Mouse (Mus musculus): ENCODE results near the gene Zfp319. TPM values are rescaled to one million over a fixed set of nuclear protein-coding genes. Genes with fewer than 3 reads are reported as not detected.
"Not testable (repeated sequence)": the region's sequence is repeated elsewhere in the genome, so short reads cannot be mapped to it uniquely, and the experiment has no call there.

Gene Zfp319
- 7.7 and 8.2 TPM in 2 replicates for polyA plus RNA-seq (2014; fragmentation: Nextera tagmentation; extraction: Ambion mirVana)

GRCm38 (mm10) chr8:95331720-95332436, at the start of gene Zfp319, which contains the start of gene Usb1:
Zfp319 (minus strand) TSS chr8:95331950.
Usb1 (plus strand) TSS chr8:95332284.
- peak within 1 kb of the TSS; percentile 79 for H3K4me2 ChIP-seq (ENCODE audit: low read length)
- peaks cover 41% of the 10 kb centered on the region for H3K36me3 ChIP-seq (ENCODE audit: control insufficient read depth, insufficient read depth, low read length)
- peak within 1 kb of the TSS; percentile 85 for H3K4me3 ChIP-seq (ENCODE audit: low read depth, low read length)
- ATAC-seq (replicated peaks; ENCODE audit: low FRiP score, low TSS enrichment, low read depth) = peak; percentile 96
- H3K9ac ChIP-seq (ENCODE audit: low read length) = peak within 1 kb of the TSS; percentile 84
- DNase-seq (ENCODE audit: low spot score) = peak; percentile 99
- under 1% methylated on average over 79 of the region's 80 CpGs for WGBS
- peaks cover 11% of the 10 kb centered on the region for H3K4me1 ChIP-seq (replicated peaks; ENCODE audit: control insufficient read depth, insufficient read depth, low read length)
- H3K9me3 ChIP-seq (ENCODE audit: control insufficient read depth, low read length) = no peaks in the 10 kb centered on the region
- no peaks in the 10 kb centered on the region for H3K27me3 ChIP-seq (replicated peaks; ENCODE audit: control insufficient read depth, insufficient read depth, low read length)
- peak within 1 kb of the TSS; percentile 98 for H3K27ac ChIP-seq (ENCODE audit: low read depth)

GRCm38 (mm10) chr8:95380953-95381352, 49.2 kb upstream of the Zfp319 start:
- Histone ChIP-seq H3K9me3 (ENCODE audit: control insufficient read depth, low read length) (no peaks in the 10 kb centered on the region; the same call in 1 of the 2 replicates), H3K9ac (ENCODE audit: low read length) (no peak overlapping the region), H3K4me1 (replicated peaks; ENCODE audit: control insufficient read depth, insufficient read depth, low read length) (peaks cover 9% of the 10 kb centered on the region), H3K27me3 (replicated peaks; ENCODE audit: control insufficient read depth, insufficient read depth, low read length) (no peaks in the 10 kb centered on the region), H3K36me3 (ENCODE audit: control insufficient read depth, insufficient read depth, low read length) (no peaks in the 10 kb centered on the region), H3K4me3 (ENCODE audit: low read depth, low read length) (no peak overlapping the region), H3K27ac (ENCODE audit: low read depth) (no peak overlapping the region), H3K4me2 (ENCODE audit: low read length) (no peak overlapping the region)
- ATAC-seq (replicated peaks; ENCODE audit: low FRiP score, low TSS enrichment, low read depth) (no peak), DNase-seq (ENCODE audit: low spot score) (no peak)

- not testable (repeated sequence) for DNase-seq (ENCODE audit: low spot score); H3K36me3 ChIP-seq (ENCODE audit: control insufficient read depth, insufficient read depth, low read length); H3K4me2 ChIP-seq (ENCODE audit: low read length); ATAC-seq (replicated peaks; ENCODE audit: low FRiP score, low TSS enrichment, low read depth); H3K27ac ChIP-seq (ENCODE audit: low read depth); H3K9ac ChIP-seq (ENCODE audit: low read length); H3K4me3 ChIP-seq (ENCODE audit: low read depth, low read length); H3K4me1 ChIP-seq (replicated peaks; ENCODE audit: control insufficient read depth, insufficient read depth, low read length); H3K27me3 ChIP-seq (replicated peaks; ENCODE audit: control insufficient read depth, insufficient read depth, low read length); H3K9me3 ChIP-seq (ENCODE audit: control insufficient read depth, low read length)
- 97% methylated on average over 11 of the region's 11 CpGs for WGBS
These were observed 47.2 kb upstream of the Zfp319 start for GRCm38 (mm10) chr8:95378928-95379327.

- no peaks in the 10 kb centered on the region for H3K36me3 ChIP-seq (ENCODE audit: control insufficient read depth, insufficient read depth, low read length)
- no peak overlapping the region for H3K4me2 ChIP-seq (ENCODE audit: low read length)
- H3K4me3 ChIP-seq (ENCODE audit: low read depth, low read length) = no peak overlapping the region
- peak overlapping the region; percentile 72 for H3K27ac ChIP-seq (ENCODE audit: low read depth)
- H3K4me1 ChIP-seq (replicated peaks; ENCODE audit: control insufficient read depth, insufficient read depth, low read length) = peaks cover 9% of the 10 kb centered on the region
- DNase-seq (ENCODE audit: low spot score) (peak; percentile 71), ATAC-seq (replicated peaks; ENCODE audit: low FRiP score, low TSS enrichment, low read depth) (peak; percentile 70)
- H3K9ac ChIP-seq (ENCODE audit: low read length) = no peak overlapping the region
- no peaks in the 10 kb centered on the region for H3K9me3 ChIP-seq (ENCODE audit: control insufficient read depth, low read length)
- H3K27me3 ChIP-seq (replicated peaks; ENCODE audit: control insufficient read depth, insufficient read depth, low read length) = no peaks in the 10 kb centered on the region
- WGBS = 17% methylated on average over 7 of the region's 7 CpGs
These were observed 46.1 kb upstream of the Zfp319 start for GRCm38 (mm10) chr8:95377863-95378291.

- H3K9me3 ChIP-seq (ENCODE audit: control insufficient read depth, low read length) = no peaks in the 10 kb centered on the region
- H3K4me2 ChIP-seq (ENCODE audit: low read length) = no peak overlapping the region
- peaks cover 9% of the 10 kb centered on the region for H3K4me1 ChIP-seq (replicated peaks; ENCODE audit: control insufficient read depth, insufficient read depth, low read length)
- ATAC-seq (replicated peaks; ENCODE audit: low FRiP score, low TSS enrichment, low read depth) (0 out of 2 replicates have a peak, but pooled peaks have one; percentile 9), DNase-seq (ENCODE audit: low spot score) (no peak)
- H3K9ac ChIP-seq (ENCODE audit: low read length) = no peak overlapping the region
- 65% methylated on average over 4 of the region's 4 CpGs for WGBS
- peaks cover 3% of the 10 kb centered on the region; the same call in 1 of the 2 replicates for H3K36me3 ChIP-seq (ENCODE audit: control insufficient read depth, insufficient read depth, low read length)
- peak overlapping the region; percentile 72 for H3K27ac ChIP-seq (ENCODE audit: low read depth)
- no peak overlapping the region for H3K4me3 ChIP-seq (ENCODE audit: low read depth, low read length)
- H3K27me3 ChIP-seq (replicated peaks; ENCODE audit: control insufficient read depth, insufficient read depth, low read length) = no peaks in the 10 kb centered on the region
These were observed 45.4 kb upstream of the Zfp319 start for GRCm38 (mm10) chr8:95377101-95377500.

GRCm38 (mm10) chr8:95376309-95376999, 44.7 kb upstream of the Zfp319 start:
- DNase-seq (ENCODE audit: low spot score) = no peak
- 76% methylated on average over 12 of the region's 12 CpGs for WGBS
- no peak overlapping the region for H3K9ac ChIP-seq (ENCODE audit: low read length)
- H3K27ac ChIP-seq (ENCODE audit: low read depth) = no peak overlapping the region
- H3K4me2 ChIP-seq (ENCODE audit: low read length) = no peak overlapping the region
- H3K36me3 ChIP-seq (ENCODE audit: control insufficient read depth, insufficient read depth, low read length) = peaks cover 6% of the 10 kb centered on the region; the same call in 1 of the 2 replicates
- H3K9me3 ChIP-seq (ENCODE audit: control insufficient read depth, low read length) = no peaks in the 10 kb centered on the region
- ATAC-seq (replicated peaks; ENCODE audit: low FRiP score, low TSS enrichment, low read depth) = no peak
- H3K4me3 ChIP-seq (ENCODE audit: low read depth, low read length) = no peak overlapping the region
- peaks cover 9% of the 10 kb centered on the region for H3K4me1 ChIP-seq (replicated peaks; ENCODE audit: control insufficient read depth, insufficient read depth, low read length)
- no peaks in the 10 kb centered on the region for H3K27me3 ChIP-seq (replicated peaks; ENCODE audit: control insufficient read depth, insufficient read depth, low read length)

- H3K4me2 ChIP-seq (ENCODE audit: low read length) = no peak overlapping the region
- H3K36me3 ChIP-seq (ENCODE audit: control insufficient read depth, insufficient read depth, low read length) = peaks cover 12% of the 10 kb centered on the region; the same call in 1 of the 2 replicates
- peaks cover 9% of the 10 kb centered on the region for H3K4me1 ChIP-seq (replicated peaks; ENCODE audit: control insufficient read depth, insufficient read depth, low read length)
- no peak overlapping the region for H3K27ac ChIP-seq (ENCODE audit: low read depth)
- H3K27me3 ChIP-seq (replicated peaks; ENCODE audit: control insufficient read depth, insufficient read depth, low read length) = no peaks in the 10 kb centered on the region
- ATAC-seq (replicated peaks; ENCODE audit: low FRiP score, low TSS enrichment, low read depth) (no peak), DNase-seq (ENCODE audit: low spot score) (no peak)
- 80% methylated on average over 7 of the region's 7 CpGs for WGBS
- H3K4me3 ChIP-seq (ENCODE audit: low read depth, low read length) = no peak overlapping the region
- no peak overlapping the region for H3K9ac ChIP-seq (ENCODE audit: low read length)
- H3K9me3 ChIP-seq (ENCODE audit: control insufficient read depth, low read length) = no peaks in the 10 kb centered on the region
These were observed 43.7 kb upstream of the Zfp319 start for GRCm38 (mm10) chr8:95375374-95375930.

- Histone ChIP-seq H3K4me1 (replicated peaks; ENCODE audit: control insufficient read depth, insufficient read depth, low read length) (peaks cover 14% of the 10 kb centered on the region), H3K4me3 (ENCODE audit: low read depth, low read length) (no peak overlapping the region), H3K9me3 (ENCODE audit: control insufficient read depth, low read length) (no peaks in the 10 kb centered on the region), H3K27me3 (replicated peaks; ENCODE audit: control insufficient read depth, insufficient read depth, low read length) (no peaks in the 10 kb centered on the region), H3K4me2 (ENCODE audit: low read length) (no peak overlapping the region), H3K9ac (ENCODE audit: low read length) (no peak overlapping the region), H3K36me3 (ENCODE audit: control insufficient read depth, insufficient read depth, low read length) (peaks cover 13% of the 10 kb centered on the region; the same call in 1 of the 2 replicates), H3K27ac (ENCODE audit: low read depth) (no peak overlapping the region)
- DNase-seq (ENCODE audit: low spot score) (no peak), ATAC-seq (replicated peaks; ENCODE audit: low FRiP score, low TSS enrichment, low read depth) (no peak)
- WGBS = 79% methylated on average over 3 of the region's 3 CpGs
These were observed 42.7 kb upstream of the Zfp319 start for GRCm38 (mm10) chr8:95374429-95374828.
